Mouse (Mus musculus) G1E (cell line): ENCODE measurements around the gene Rsrp1.

Source experiments
- CTCF ChIP-seq: IDR thresholded peaks from 2 replicates; pipeline ENCODE4 v1.5.1; 2012; ENCODE audit warnings: low read depth, low read length, inconsistent platforms, mixed read lengths
- POLR2AphosphoS5 ChIP-seq: IDR thresholded peaks from 2 replicates; pipeline ENCODE4 v1.6.1; 2012; ENCODE audit warnings: low read depth, low read length, inconsistent platforms; ENCODE audit not compliant: insufficient replicate concordance

GRCm38 (mm10) chr4:134956328-134956727 lies 32.9 kb downstream of the Rsrp1 start:
- peak; percentile 45; the same call in 1 of the 2 replicates for TF ChIP-seq CTCF
- no peak for TF ChIP-seq POLR2AphosphoS5
